Mouse (Mus musculus): ENCODE measurements around the gene Ildr2.

DNA sequence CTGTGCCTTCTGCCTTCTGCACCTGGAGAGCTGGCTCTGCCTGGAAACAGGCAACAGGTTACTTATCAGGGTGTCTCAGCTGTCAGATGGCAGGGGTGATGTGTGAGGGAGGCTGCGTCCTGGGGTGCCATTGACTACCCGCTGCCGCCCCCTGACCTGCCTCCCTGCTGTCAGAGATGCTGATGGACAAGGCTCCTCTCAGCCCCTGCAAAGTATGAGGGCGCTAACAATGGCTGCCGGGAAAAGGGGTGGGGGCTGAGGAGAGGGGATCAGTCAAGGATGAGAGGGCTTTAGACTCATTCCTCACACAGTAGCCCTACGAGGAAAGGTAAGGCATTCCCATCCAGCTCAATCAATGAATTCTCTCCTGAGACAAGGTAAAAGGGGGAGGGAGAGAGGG is 2.4 kb downstream of the Ildr2 start:
- TF ChIP-seq POLR2A (IDR thresholded peaks at IDR 0.05; ENCODE audit: control insufficient read depth, extremely low read depth, insufficient read depth, low read length, poor library complexity) (no peak), CTCF (IDR thresholded peaks at IDR 0.05; ENCODE audit: borderline replicate concordance, control insufficient read depth, extremely low read depth, insufficient read depth, low read length, poor library complexity) (no peak)

Data from thymus, adult 2 months (tissue).